Mouse (Mus musculus): ENCODE results near the gene Sema5a. TPM values are rescaled to one million over a fixed set of nuclear protein-coding genes. Genes with fewer than 3 reads are reported as not detected.

Sema5a gene
- polyA plus RNA-seq, 1 experiment from 2014 or later: 28.3 TPM

DNA sequence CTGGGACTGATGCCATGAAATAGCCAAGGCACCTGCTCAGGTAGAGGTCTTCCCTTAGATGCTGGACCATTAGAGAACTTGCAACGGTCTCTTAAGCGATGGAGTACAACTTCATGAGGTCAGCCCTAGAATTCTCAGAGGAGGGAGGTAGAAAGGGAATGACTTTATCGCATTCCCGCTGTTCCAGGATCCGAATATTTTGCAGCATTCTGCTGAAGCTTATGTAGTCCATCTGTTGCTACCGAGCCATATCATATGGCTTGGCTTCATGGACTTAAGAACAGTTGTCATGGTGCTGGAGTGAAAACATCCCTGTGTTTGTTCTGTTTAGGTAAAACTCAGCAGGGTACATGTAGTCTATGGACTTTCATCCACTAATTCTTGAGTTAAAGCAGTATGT, 369.1 kb downstream of the Sema5a start:
- no peak overlapping the region for H3K4me2 ChIP-seq (replicated peaks)
- H3K9ac ChIP-seq: no peak overlapping the region
- H3K27me3 ChIP-seq: no peaks in the 10 kb centered on the region
- H3K27ac ChIP-seq: no peak overlapping the region
- no peak for ATAC-seq (ENCODE audit: insufficient number of reproducible peaks, insufficient read depth, low FRiP score, low TSS enrichment)
- no peaks in the 10 kb centered on the region for H3K9me3 ChIP-seq
- 0 out of 2 replicates have a peak, but pooled peaks cover 5% of the 10 kb centered on the region for H3K36me3 ChIP-seq
- no peaks in the 10 kb centered on the region for H3K4me1 ChIP-seq
- WGBS: 92% methylated on average over 6 of the region's 6 CpGs
- no peak overlapping the region for H3K4me3 ChIP-seq

DNA sequence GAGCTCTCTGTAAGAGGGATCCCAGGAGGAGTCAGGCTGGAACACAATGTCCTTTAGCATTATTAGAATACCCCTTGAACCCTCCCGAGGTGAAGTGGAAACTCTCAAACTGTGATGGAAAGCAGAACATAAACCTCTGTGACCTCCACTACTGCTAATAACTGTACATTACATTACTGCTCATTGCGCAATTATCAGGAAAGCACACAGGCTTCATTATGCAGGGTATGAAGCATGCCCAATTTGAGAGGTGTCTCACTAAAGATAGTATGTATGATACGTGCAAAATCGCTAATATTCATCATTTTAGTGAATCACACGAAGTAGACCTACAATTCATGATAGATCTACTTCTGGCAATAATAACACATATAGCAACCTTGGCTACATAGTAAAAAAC, 371.2 kb downstream of the Sema5a start:
- no peak overlapping the region for H3K27ac ChIP-seq
- 82% methylated on average over 5 of the region's 5 CpGs for WGBS

DNA sequence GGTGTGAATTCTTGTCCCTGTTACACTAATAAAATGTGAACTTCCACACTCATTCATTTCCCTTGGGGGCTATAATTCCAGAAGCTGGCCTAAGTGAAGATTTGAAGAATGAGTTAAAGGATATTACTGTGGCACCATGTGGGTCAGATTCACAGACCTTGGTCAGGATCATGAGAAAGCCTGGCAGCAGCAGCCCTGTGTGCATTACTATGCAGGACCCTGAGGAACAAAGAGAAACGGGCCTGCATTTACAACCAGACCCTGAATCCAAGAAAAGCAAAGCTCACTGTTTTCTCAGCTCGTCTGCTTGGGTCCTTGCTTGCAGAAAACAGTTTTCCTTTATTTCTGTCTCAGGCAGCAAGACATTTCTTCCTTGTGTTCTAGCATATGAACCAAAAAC, 374.6 kb downstream of the Sema5a start:
- no peak overlapping the region for H3K4me2 ChIP-seq (replicated peaks)
- no peaks in the 10 kb centered on the region for H3K4me1 ChIP-seq
- H3K9me3 ChIP-seq: no peaks in the 10 kb centered on the region
- ATAC-seq (ENCODE audit: insufficient number of reproducible peaks, insufficient read depth, low FRiP score, low TSS enrichment): no peak
- no peak overlapping the region for H3K4me3 ChIP-seq
- H3K27ac ChIP-seq: no peak overlapping the region
- 69% methylated on average over 2 of the region's 2 CpGs for WGBS
- H3K36me3 ChIP-seq: no peaks in the 10 kb centered on the region
- no peak overlapping the region for H3K9ac ChIP-seq
- H3K27me3 ChIP-seq: no peaks in the 10 kb centered on the region

More for the DNA sequence above, 371.2 kb downstream of the Sema5a start:
- ATAC-seq (ENCODE audit: insufficient number of reproducible peaks, insufficient read depth, low FRiP score, low TSS enrichment): no peak
- no peak overlapping the region for H3K9ac ChIP-seq
- no peaks in the 10 kb centered on the region for H3K27me3 ChIP-seq
- no peaks in the 10 kb centered on the region for H3K36me3 ChIP-seq
- H3K9me3 ChIP-seq: no peaks in the 10 kb centered on the region
- H3K4me3 ChIP-seq: no peak overlapping the region
- no peaks in the 10 kb centered on the region for H3K4me1 ChIP-seq
- no peak overlapping the region for H3K4me2 ChIP-seq (replicated peaks)

DNA sequence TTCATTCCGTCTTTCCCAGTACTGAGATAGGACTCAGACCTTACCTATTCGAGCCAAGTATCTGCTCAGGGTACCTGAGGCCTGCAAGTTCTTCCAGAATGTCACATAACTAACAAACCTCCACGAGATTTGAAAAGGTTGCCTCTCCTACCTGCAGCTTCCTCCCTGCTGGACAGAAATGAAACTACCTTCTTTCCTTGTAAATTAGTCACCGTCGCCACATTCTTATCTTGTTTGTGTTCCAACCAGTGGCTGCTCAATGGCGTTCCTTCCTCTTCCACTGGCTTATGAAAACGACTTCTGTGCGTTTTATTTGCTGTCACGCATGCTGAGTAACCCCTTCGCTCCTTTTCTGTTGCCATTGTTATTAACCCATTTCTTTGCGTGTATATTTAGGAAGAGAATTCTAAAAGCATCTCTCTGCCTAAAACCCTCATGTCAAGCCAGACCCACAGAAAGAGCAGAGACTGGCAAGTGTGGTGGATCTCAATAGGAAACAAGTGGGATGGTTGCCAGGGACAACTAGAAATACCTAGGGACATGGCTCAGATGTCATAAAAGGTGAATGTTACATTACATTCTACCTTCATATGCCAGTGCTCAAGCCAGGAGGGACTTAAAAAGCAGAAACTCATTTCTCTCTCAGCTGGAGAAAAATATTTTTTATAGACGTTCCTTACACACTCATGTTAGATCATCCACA, 378.6 kb downstream of the Sema5a start:
- H3K9ac ChIP-seq: no peak overlapping the region

DNA sequence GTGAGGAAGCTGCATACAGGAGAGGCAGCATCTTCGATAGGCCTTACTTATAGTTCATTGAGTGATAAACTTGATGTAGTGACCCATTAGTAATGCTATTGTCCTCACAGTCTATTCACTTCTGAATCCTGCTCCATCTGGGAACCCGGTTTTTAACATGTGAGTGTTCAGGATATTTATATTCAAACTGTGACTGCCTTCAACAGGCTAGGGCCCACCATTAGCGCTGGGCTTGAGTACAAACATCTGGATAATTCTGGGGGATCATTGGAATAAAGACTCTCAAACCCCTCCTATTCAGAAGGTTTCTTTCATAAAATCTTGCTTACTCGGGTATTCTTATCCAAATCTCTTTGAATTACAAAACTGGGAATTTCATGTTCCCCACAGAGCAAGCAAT, 379.5 kb downstream of the Sema5a start:
- Histone ChIP-seq H3K4me3 (no peak overlapping the region), H3K27me3 (no peaks in the 10 kb centered on the region), H3K4me1 (no peaks in the 10 kb centered on the region), H3K4me2 (replicated peaks) (no peak overlapping the region), H3K27ac (no peak overlapping the region), H3K36me3 (no peaks in the 10 kb centered on the region), H3K9ac (no peak overlapping the region), H3K9me3 (no peaks in the 10 kb centered on the region)
- 73% methylated on average over 4 of the region's 4 CpGs for WGBS
- no peak for ATAC-seq (ENCODE audit: insufficient number of reproducible peaks, insufficient read depth, low FRiP score, low TSS enrichment)

More for the DNA sequence above, 378.6 kb downstream of the Sema5a start:
- Histone ChIP-seq H3K4me1 (no peaks in the 10 kb centered on the region), H3K4me2 (replicated peaks) (no peak overlapping the region), H3K27me3 (no peaks in the 10 kb centered on the region), H3K9me3 (no peaks in the 10 kb centered on the region), H3K27ac (no peak overlapping the region), H3K36me3 (no peaks in the 10 kb centered on the region), H3K4me3 (no peak overlapping the region)
- ATAC-seq (ENCODE audit: insufficient number of reproducible peaks, insufficient read depth, low FRiP score, low TSS enrichment): no peak
- WGBS: 87% methylated on average over 12 of the region's 12 CpGs

DNA sequence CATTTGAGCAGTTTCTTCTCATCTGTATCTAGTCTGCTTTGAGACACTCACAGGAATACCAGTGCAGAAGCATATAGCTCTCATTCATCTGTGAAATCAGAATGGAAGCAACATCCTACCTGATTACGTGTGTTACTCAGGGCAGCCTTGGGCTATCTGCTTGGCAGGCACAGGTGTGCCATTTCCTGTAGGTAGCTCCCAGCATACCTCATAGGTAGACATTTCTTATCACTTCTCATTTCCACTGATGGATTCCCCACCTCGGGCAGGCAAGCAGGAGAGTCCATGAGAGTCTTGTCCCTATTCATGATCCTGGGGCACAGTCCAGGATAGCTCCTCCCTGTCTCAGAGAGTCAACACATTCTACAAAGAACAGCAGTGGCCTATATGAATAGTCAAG, 381.4 kb downstream of the Sema5a start:
- no peak for ATAC-seq (ENCODE audit: insufficient number of reproducible peaks, insufficient read depth, low FRiP score, low TSS enrichment)

DNA sequence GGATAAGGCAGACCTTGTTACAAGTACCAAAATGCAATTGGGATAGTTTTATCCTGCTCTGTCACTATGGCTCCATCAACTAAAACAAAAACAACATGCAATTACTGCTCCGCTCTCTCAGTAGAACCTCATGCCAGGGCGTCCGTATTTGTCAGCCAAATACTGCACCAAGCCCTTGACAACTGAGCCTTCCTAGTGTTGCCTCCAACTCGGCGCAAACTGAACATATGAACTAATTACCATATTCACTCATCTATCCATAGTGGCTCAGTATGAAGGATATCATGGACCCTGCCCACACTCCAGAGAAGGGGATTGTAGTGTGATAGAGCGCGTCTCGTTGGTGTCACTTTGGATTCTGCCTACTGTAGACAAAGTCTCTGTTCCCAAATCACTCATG, 389.1 kb downstream of the Sema5a start:
- no peaks in the 10 kb centered on the region for H3K4me1 ChIP-seq
- H3K9ac ChIP-seq: no peak overlapping the region
- no peaks in the 10 kb centered on the region for H3K9me3 ChIP-seq
- no peak for ATAC-seq (ENCODE audit: insufficient number of reproducible peaks, insufficient read depth, low FRiP score, low TSS enrichment)
- 90% methylated on average over 8 of the region's 8 CpGs for WGBS
- no peaks in the 10 kb centered on the region for H3K36me3 ChIP-seq
- H3K27ac ChIP-seq: no peak overlapping the region
- no peaks in the 10 kb centered on the region for H3K27me3 ChIP-seq
- no peak overlapping the region for H3K4me3 ChIP-seq
- H3K4me2 ChIP-seq (replicated peaks): no peak overlapping the region

More for the DNA sequence above, 381.4 kb downstream of the Sema5a start:
- WGBS: 88% methylated on average over 2 of the region's 2 CpGs
- no peak overlapping the region for H3K4me3 ChIP-seq
- H3K27me3 ChIP-seq: no peaks in the 10 kb centered on the region
- no peak overlapping the region for H3K9ac ChIP-seq
- no peaks in the 10 kb centered on the region for H3K9me3 ChIP-seq
- H3K36me3 ChIP-seq: no peaks in the 10 kb centered on the region
- H3K4me1 ChIP-seq: no peaks in the 10 kb centered on the region
- H3K27ac ChIP-seq: no peak overlapping the region
- no peak overlapping the region for H3K4me2 ChIP-seq (replicated peaks)

DNA sequence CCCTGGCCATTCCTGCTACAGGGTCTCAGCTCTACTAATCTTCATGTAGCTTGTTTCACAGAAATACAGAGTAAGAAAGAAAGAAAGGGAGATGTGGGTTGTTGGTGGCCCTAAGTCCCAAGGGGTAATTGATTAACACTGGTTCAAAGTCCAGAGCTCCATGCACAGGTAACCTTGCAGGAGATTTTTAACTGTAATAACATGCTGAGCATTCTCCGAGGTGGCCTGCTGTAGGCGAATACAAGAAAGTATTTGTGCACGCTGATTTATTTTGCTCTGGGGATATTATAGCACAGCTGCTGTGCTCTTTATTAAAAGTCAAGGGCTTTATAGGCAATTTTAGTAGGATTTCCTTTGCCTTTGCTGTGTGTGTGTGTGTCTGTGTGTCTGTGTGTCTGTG, 393.3 kb downstream of the Sema5a start:
- Histone ChIP-seq H3K9me3 (no peaks in the 10 kb centered on the region), H3K27ac (no peak overlapping the region), H3K36me3 (0 out of 2 replicates have a peak, but pooled peaks cover 7% of the 10 kb centered on the region), H3K9ac (no peak overlapping the region), H3K27me3 (no peaks in the 10 kb centered on the region), H3K4me1 (no peaks in the 10 kb centered on the region), H3K4me2 (replicated peaks) (no peak overlapping the region), H3K4me3 (no peak overlapping the region)
- ATAC-seq (ENCODE audit: insufficient number of reproducible peaks, insufficient read depth, low FRiP score, low TSS enrichment): no peak
- 89% methylated on average over 3 of the region's 3 CpGs for WGBS

DNA sequence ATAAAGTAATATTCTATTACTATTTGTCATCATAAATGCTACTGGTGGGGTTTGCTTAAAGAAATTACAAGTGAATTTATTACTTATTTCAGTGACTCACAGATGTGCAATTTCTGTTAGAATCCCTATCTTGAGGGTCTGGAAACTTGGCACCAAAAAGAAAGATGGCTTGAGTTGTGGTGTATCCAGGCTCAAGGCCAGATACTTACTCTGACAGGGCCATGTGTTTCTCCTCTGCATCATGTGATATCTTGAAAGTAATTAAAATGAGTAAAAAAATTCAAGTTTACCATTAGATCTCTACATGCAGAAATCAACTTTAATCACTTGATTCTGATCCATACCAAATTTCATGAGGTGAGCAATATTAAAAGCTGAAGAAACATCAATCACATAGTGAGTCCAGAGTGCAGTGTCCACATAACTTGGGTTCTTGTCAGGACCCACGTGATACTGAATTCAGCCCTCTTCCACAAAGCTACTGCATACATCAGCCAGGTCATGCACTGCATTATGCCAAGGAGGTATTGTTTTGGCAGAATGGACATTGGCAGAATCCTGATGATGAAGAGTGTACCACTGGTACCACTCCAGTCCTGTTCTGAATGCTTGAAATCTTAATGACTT, 402.6 kb downstream of the Sema5a start:
- no peaks in the 10 kb centered on the region for H3K36me3 ChIP-seq
- H3K27me3 ChIP-seq: no peaks in the 10 kb centered on the region
- H3K9ac ChIP-seq: no peak overlapping the region
- ATAC-seq (ENCODE audit: insufficient number of reproducible peaks, insufficient read depth, low FRiP score, low TSS enrichment): no peak
- no peak overlapping the region for H3K4me3 ChIP-seq
- 77% methylated on average over 1 of the region's 1 CpGs for WGBS
- no peak overlapping the region for H3K4me2 ChIP-seq (replicated peaks)
- no peaks in the 10 kb centered on the region for H3K9me3 ChIP-seq
- H3K27ac ChIP-seq: no peak overlapping the region
- H3K4me1 ChIP-seq: no peaks in the 10 kb centered on the region

DNA sequence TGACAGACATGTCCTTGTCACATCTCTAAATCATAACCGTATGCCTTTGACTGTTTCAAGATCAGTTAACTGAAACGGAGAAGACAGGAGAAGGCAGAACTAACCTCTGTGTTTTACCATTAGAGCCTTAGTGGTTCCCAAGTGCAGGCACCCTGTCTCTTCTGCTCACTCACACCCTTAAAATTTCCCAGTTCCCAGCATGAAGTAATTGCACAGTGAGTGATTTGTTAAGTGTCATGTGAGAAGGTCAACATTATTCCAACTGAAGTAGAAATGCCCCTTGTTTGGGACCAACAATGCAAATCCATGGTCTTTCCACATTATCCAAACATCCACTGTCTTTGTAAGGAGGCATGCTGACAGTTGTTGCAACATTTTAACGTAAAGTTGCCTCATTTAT, 409.4 kb downstream of the Sema5a start:
- H3K4me3 ChIP-seq: no peak overlapping the region

DNA sequence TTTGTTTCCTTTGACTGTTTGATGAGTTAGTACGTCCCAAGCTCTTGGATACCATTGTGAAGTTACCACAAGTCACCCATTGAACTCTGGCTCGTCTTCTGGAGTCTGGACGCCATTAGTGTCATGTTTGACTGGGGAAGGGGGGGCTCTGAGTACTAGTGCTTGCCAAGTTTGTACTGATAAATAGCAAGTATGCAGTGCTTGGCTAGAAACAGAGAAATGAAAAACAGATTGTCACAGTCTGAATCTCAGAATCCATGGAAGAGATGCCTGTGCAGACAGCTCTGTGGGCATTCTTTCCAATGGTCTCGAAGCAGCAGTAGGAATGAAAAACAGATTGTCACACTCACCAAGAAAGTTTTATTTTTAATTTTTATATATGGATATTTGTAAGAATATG, 411.4 kb downstream of the Sema5a start:
- H3K9me3 ChIP-seq: no peaks in the 10 kb centered on the region
- H3K4me2 ChIP-seq (replicated peaks): no peak overlapping the region
- ATAC-seq (ENCODE audit: insufficient number of reproducible peaks, insufficient read depth, low FRiP score, low TSS enrichment): no peak
- H3K27ac ChIP-seq: no peak overlapping the region
- H3K4me1 ChIP-seq: no peaks in the 10 kb centered on the region
- no peaks in the 10 kb centered on the region for H3K36me3 ChIP-seq
- no peak overlapping the region for H3K9ac ChIP-seq
- no peak overlapping the region for H3K4me3 ChIP-seq
- 43% methylated on average over 4 of the region's 4 CpGs for whole genome bisulfite sequencing
- no peaks in the 10 kb centered on the region for H3K27me3 ChIP-seq

More for the DNA sequence above, 409.4 kb downstream of the Sema5a start:
- H3K9me3 ChIP-seq: no peaks in the 10 kb centered on the region
- H3K4me2 ChIP-seq (replicated peaks): no peak overlapping the region
- no peaks in the 10 kb centered on the region for H3K4me1 ChIP-seq
- ATAC-seq (ENCODE audit: insufficient number of reproducible peaks, insufficient read depth, low FRiP score, low TSS enrichment): no peak
- no peak overlapping the region for H3K27ac ChIP-seq
- WGBS: 78% methylated on average over 3 of the region's 3 CpGs
- H3K27me3 ChIP-seq: no peaks in the 10 kb centered on the region
- H3K36me3 ChIP-seq: no peaks in the 10 kb centered on the region
- H3K9ac ChIP-seq: no peak overlapping the region

DNA sequence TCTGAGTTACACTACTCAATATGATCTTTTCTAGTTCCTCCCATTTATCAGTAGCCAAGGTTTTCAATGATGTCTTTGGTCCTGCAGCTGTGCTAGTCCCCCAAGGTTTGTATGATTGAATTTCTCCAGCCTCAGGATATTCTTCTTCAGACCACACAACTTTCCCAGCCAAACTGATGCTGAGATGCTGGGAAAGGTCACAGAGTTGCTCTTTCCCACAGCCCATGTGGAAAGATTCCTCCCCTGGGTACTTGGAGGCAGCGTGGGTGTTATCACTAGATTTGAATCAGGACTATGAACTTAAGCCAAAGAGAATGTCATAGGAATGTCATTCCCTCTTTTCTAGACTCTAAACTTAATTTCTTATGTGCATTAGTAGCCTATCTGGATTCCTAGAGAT, 431.8 kb downstream of the Sema5a start:
- H3K9me3 ChIP-seq: no peaks in the 10 kb centered on the region
- H3K4me2 ChIP-seq (replicated peaks): no peak overlapping the region
- no peak overlapping the region for H3K9ac ChIP-seq
- 59% methylated on average over 1 of the region's 1 CpGs for WGBS
- no peaks in the 10 kb centered on the region for H3K27me3 ChIP-seq
- ATAC-seq (ENCODE audit: insufficient number of reproducible peaks, insufficient read depth, low FRiP score, low TSS enrichment): no peak
- no peak overlapping the region for H3K4me3 ChIP-seq
- no peak overlapping the region for H3K27ac ChIP-seq
- H3K4me1 ChIP-seq: no peaks in the 10 kb centered on the region
- peaks cover 17% of the 10 kb centered on the region; the same call in 1 of the 2 replicates for H3K36me3 ChIP-seq

All from embryonic facial prominence, embryonic 12.5 days (tissue).